Mouse (Mus musculus) ES-Bruce4 (cell line): ENCODE data around the gene Adam17.

ENCODE experiments used
- CTCF ChIP-seq: IDR thresholded peaks from one replicate; pipeline ENCODE4 v1.8.1; 2011; ENCODE audit warnings: low read depth, low read length
- EP300 ChIP-seq: IDR thresholded peaks from 2 replicates; pipeline ENCODE4 v1.6.1; 2011; ENCODE audit warnings: low read depth, low read length; ENCODE audit not compliant: insufficient read depth

DNA sequence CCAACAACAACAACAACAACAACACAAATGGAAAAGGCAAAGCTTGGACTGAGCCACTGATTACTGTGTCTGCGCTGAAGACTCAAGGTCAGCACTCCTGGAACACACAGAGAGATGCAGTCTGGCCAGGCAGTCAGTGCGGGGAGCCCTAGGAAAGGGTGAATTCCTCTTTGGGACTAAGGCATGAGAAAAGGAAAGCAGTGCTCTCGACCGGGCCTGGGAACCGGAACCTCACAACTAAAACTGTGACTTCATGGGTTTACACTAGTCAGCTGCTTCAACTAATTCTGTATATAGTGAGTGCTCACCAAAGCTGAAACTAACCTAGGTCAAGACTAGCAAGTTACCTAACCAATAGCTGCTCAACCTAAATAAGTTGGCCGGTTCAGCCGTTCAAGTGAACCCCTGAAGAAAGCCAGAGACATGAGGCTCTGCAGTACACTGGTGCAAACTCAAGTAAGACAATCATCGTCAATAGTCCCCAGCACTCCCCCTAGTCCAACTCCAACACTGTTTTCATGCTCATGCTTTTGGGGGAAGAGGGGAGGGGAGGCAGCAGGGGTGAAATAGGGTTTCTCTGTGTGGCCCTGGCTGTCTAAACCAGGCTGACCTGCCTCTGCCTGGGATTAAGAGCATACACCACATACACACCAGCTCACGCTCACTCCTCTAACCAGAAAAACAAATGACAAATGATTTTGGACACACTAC, 4.9 kb downstream of the Adam17 start:
- TF ChIP-seq CTCF (no peak), EP300 (no peak)
